Mouse (Mus musculus): Measurements from ENCODE around the gene Mepe. TPM values are rescaled to one million over a fixed set of nuclear protein-coding genes. Genes with fewer than 3 reads are reported as not detected.

The Mepe gene
- polyA plus RNA-seq, 1 experiment from 2014 or later = not detected

DNA sequence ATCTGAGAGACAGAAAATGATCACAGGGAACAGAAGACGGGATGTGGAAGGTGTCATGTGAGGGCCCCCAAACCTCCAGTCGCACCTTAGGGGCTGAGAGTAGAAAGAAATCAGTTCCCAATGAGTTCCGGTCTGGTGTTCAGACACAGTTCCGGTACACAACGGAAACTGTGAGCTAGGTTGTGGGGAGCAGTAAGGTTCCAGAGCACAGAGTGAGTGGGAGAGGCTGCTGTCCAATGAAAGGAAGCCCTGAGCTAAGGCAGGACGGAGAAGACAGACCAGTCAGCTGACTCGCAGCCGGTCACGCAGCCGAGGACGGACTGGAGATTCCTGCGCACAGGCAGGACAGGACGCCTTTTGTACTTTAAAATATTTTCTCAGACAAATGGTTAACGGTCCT, 9.4 kb downstream of the Mepe start:
- no peak for ATAC-seq
- H3K27me3 ChIP-seq = no peaks in the 10 kb centered on the region
- H3K9me3 ChIP-seq = no peaks in the 10 kb centered on the region
- no peak overlapping the region for H3K27ac ChIP-seq
- H3K36me3 ChIP-seq = no peaks in the 10 kb centered on the region
- H3K9ac ChIP-seq (replicated peaks) = no peak overlapping the region
- H3K4me2 ChIP-seq (replicated peaks) = no peak overlapping the region
- 87% methylated on average over 14 of the region's 14 CpGs for WGBS
- H3K4me1 ChIP-seq (replicated peaks) = no peaks in the 10 kb centered on the region
- no peak overlapping the region for H3K4me3 ChIP-seq (replicated peaks)

DNA sequence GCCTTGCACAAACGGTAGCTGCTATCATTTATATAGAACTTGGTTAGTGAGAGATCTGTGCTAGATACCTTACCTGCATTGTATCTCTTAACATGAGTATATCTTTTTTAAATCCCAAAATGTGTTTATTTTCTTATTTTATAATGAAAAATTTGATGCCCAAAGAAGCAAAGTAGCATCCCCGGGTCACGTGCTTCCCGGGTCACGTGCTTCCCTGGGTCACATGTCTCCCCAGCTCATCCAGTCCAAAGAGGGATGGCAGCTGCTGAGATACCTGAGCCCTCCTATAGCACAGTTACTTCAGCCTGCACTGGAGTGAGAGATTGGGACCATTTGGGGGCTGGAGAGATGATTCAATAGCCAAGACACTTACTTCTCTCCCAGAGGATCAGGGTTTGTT, 10.8 kb downstream of the Mepe start:
- Histone ChIP-seq H3K9me3 (no peaks in the 10 kb centered on the region), H3K36me3 (no peaks in the 10 kb centered on the region), H3K27ac (no peak overlapping the region), H3K27me3 (no peaks in the 10 kb centered on the region), H3K4me1 (replicated peaks) (0 out of 2 replicates have a peak, but pooled peaks cover 2% of the 10 kb centered on the region), H3K4me2 (replicated peaks) (no peak overlapping the region), H3K9ac (replicated peaks) (no peak overlapping the region), H3K4me3 (replicated peaks) (no peak overlapping the region)
- WGBS = 91% methylated on average over 5 of the region's 5 CpGs
- ATAC-seq = no peak

DNA sequence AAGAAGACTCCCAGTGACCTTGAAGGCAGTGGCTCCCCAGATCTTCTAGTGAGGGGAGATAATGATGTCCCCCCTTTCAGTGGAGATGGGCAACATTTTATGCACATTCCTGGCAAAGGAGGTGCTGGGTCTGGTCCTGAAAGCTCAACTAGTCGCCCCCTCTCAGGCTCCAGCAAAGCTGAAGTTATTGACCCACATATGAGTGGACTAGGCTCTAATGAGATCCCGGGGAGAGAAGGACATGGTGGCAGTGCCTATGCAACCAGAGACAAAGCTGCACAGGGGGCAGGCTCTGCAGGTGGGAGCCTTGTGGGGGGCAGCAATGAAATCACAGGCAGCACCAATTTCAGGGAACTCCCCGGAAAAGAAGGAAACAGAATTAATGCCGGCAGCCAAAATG, 12.4 kb downstream of the Mepe start:
- Histone ChIP-seq H3K27ac (no peak overlapping the region), H3K36me3 (no peaks in the 10 kb centered on the region), H3K9me3 (no peaks in the 10 kb centered on the region), H3K9ac (replicated peaks) (no peak overlapping the region), H3K27me3 (no peaks in the 10 kb centered on the region), H3K4me1 (replicated peaks) (0 out of 2 replicates have a peak, but pooled peaks cover 2% of the 10 kb centered on the region), H3K4me3 (replicated peaks) (no peak overlapping the region), H3K4me2 (replicated peaks) (no peak overlapping the region)
- ATAC-seq = no peak
- WGBS = 80% methylated on average over 4 of the region's 4 CpGs

DNA sequence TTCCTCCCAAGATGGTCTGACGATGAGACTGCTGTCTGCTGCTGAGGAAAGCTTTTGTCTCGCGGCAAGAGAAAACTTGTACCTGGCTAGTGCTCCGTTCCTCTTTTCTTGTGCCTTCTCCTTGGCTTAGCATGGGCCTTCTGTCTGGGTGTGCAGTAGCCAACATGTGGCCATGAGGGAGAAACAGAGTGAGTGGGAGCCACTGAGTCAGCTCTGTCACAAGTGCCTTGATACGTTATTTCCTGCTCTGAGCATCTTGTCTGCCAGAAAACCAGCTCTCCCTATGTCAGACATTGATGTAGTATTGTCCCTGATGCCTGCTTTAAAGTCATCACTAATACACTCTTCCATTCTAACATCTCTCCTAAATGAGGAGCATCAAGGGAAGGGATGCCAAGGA, 13.9 kb downstream of the Mepe start:
- H3K4me3 ChIP-seq (replicated peaks) = no peak overlapping the region
- WGBS = 84% methylated on average over 5 of the region's 5 CpGs

DNA sequence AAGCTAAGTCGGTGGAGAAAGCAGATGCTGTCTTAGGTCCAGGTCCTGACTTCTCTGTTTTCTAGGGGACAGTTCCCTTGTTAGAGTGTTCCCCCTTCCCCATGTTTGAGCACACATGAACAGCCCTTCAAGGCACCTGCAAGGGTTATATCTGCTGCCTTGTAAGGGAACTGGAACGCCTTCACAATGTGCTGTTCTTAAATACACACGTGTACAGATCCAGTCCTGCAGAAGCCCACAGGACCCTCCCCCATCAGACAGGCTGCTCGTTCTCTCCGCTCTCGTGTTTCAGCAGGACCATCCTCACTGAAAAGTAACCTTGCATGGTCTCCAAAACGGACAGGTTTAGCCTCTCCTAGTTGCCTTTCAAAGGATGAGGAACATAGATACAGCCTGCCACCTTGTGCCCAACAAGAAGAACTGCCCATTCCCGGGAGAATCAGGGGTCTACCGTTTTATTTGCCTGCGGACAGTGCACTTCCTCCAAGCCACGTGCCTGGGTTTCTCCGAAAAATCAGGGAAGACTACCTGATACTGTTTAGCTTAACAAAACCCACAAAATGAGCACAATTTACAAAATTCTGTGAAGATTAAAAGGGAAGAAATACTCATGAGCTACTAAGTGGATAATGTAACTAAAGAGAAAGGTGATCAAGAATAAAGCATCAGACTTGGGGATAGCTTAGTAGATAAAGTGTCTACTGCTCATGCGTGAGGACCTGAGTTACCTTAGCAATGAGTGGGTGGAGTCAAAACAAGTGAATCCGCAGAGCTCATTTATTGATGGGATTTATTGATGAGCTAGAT, 14.8 kb downstream of the Mepe start:
- H3K4me3 ChIP-seq (replicated peaks) = no peak overlapping the region
- no peaks in the 10 kb centered on the region for H3K9me3 ChIP-seq
- 25% methylated on average over 14 of the region's 14 CpGs for WGBS
- H3K27ac ChIP-seq = no peak overlapping the region
- peak overlapping the region; percentile 13 for H3K4me2 ChIP-seq (replicated peaks)
- peak; percentile 90 for ATAC-seq
- H3K27me3 ChIP-seq = no peaks in the 10 kb centered on the region
- no peak overlapping the region for H3K9ac ChIP-seq (replicated peaks)
- H3K36me3 ChIP-seq = no peaks in the 10 kb centered on the region
- H3K4me1 ChIP-seq (replicated peaks) = 0 out of 2 replicates have a peak, but pooled peaks cover 2% of the 10 kb centered on the region

More for the DNA sequence above, 13.9 kb downstream of the Mepe start:
- no peak for ATAC-seq
- H3K27ac ChIP-seq = no peak overlapping the region
- H3K9me3 ChIP-seq = no peaks in the 10 kb centered on the region
- 0 out of 2 replicates have a peak, but pooled peaks cover 2% of the 10 kb centered on the region for H3K4me1 ChIP-seq (replicated peaks)
- no peaks in the 10 kb centered on the region for H3K27me3 ChIP-seq
- H3K36me3 ChIP-seq = no peaks in the 10 kb centered on the region
- H3K9ac ChIP-seq (replicated peaks) = no peak overlapping the region
- H3K4me2 ChIP-seq (replicated peaks) = no peak overlapping the region

DNA sequence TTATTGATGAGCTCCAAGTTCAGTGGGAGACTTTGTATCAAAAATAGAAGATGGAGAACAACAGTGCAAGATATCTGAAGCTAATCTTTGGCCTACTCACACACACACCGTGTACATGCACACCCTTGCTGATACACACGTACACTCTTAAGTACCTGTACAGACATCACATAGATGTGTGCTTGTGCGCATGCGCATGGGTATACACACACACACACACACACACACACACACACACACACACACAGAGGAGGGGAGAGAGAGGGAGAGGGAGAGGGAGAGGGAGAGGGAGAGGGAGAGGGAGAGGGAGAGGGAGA, 15.3 kb downstream of the Mepe start:
- ATAC-seq = peak; percentile 51; the same call in 1 of the 2 replicates

DNA sequence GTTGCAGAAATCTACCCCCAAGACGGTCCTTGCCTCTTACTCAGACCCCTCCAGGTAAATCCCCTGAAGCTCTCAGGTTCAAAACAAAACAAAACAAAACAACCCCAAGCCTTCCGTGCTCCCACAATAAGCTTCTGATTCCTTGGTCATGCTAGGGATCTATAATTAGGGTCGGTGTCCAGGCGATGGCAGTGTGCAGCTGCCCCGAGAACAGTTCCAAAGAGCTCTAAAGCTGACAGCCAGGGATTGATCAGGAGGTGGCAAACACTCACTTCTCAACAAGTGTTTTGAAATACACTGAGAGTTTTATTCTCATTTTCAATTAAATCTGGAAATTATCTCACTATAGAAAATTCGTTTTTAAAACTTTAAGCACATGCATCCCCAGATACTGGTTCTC, 17.8 kb downstream of the Mepe start:
- Histone ChIP-seq H3K36me3 (no peaks in the 10 kb centered on the region), H3K9me3 (no peaks in the 10 kb centered on the region), H3K27ac (no peak overlapping the region), H3K9ac (replicated peaks) (no peak overlapping the region), H3K27me3 (no peaks in the 10 kb centered on the region), H3K4me3 (replicated peaks) (no peak overlapping the region), H3K4me1 (replicated peaks) (0 out of 2 replicates have a peak, but pooled peaks cover 2% of the 10 kb centered on the region), H3K4me2 (replicated peaks) (no peak overlapping the region)
- no peak for ATAC-seq
- 36% methylated on average over 6 of the region's 6 CpGs for WGBS

More for the DNA sequence above, 15.3 kb downstream of the Mepe start:
- H3K4me1 ChIP-seq (replicated peaks) = 0 out of 2 replicates have a peak, but pooled peaks cover 2% of the 10 kb centered on the region
- H3K4me2 ChIP-seq (replicated peaks) = no peak overlapping the region
- 84% methylated on average over 3 of the region's 4 CpGs for WGBS
- H3K4me3 ChIP-seq (replicated peaks) = no peak overlapping the region
- H3K27ac ChIP-seq = no peak overlapping the region
- no peak overlapping the region for H3K9ac ChIP-seq (replicated peaks)
- H3K36me3 ChIP-seq = no peaks in the 10 kb centered on the region
- H3K27me3 ChIP-seq = no peaks in the 10 kb centered on the region
- no peaks in the 10 kb centered on the region for H3K9me3 ChIP-seq

DNA sequence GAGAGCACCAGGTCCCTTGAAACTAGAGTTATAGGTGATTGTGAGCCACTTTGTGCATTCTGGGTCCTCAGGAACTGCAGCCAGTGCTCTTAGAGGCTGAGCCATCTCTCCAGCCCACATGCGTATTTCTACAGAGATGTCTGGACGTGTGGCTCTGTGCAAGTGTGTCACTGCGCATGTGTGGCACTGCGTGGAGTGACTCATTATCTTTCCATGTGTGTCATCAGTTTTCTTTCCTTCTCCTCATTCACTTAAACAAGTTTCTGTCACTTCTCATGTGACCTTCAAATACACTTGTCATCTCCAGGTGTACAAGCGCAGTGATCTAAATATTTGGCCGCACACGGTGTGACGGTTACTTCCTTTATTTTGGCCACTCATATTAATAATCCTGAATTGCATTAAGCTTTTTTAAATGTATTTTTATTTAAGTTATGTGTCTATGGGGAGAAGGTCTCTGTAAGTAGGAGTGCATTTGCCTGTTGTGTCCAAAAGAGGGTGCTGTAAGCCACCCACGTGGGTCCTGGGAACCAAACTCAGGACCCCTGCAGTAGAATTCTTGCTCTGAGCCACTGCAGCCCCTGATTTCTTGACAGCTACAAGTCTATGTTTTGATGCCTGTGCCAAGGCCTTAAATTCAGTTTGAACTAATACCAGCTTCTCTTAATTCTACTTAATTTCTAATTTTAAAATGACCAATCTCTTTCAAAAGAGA, 19.6 kb downstream of the Mepe start:
- Histone ChIP-seq H3K27ac (no peak overlapping the region), H3K36me3 (no peaks in the 10 kb centered on the region), H3K9me3 (no peaks in the 10 kb centered on the region), H3K4me3 (replicated peaks) (no peak overlapping the region), H3K4me1 (replicated peaks) (0 out of 2 replicates have a peak, but pooled peaks cover 2% of the 10 kb centered on the region), H3K4me2 (replicated peaks) (no peak overlapping the region), H3K9ac (replicated peaks) (no peak overlapping the region), H3K27me3 (no peaks in the 10 kb centered on the region)
- no peak for ATAC-seq
- 74% methylated on average over 9 of the region's 9 CpGs for WGBS

DNA sequence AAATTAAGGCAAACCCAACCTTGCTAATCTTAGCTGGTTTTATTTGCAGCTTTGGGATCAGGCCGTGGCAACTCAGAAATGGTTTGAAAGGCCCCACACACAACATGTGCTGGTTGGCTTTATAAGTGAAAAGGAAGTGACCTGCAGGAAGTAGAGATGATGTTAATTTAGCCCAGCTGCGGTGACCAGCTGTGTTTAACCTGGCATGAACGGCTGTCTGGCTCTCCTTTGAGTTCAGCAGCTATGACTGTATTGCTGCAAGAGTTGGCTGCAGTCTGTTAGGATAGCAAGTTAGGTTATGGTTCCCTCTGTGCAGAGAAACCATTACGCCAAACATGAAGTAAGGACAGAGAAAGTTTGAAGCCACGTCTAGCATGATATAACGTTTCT, 20.1 kb downstream of the Mepe start:
- no peaks in the 10 kb centered on the region for H3K4me1 ChIP-seq (replicated peaks)
- H3K27ac ChIP-seq = no peak overlapping the region
- WGBS = 84% methylated on average over 6 of the region's 6 CpGs
- H3K4me2 ChIP-seq (replicated peaks) = no peak overlapping the region
- no peaks in the 10 kb centered on the region for H3K9me3 ChIP-seq
- no peak overlapping the region for H3K4me3 ChIP-seq (replicated peaks)
- H3K27me3 ChIP-seq = no peaks in the 10 kb centered on the region
- no peak overlapping the region for H3K9ac ChIP-seq (replicated peaks)
- no peak for ATAC-seq
- no peaks in the 10 kb centered on the region for H3K36me3 ChIP-seq

DNA sequence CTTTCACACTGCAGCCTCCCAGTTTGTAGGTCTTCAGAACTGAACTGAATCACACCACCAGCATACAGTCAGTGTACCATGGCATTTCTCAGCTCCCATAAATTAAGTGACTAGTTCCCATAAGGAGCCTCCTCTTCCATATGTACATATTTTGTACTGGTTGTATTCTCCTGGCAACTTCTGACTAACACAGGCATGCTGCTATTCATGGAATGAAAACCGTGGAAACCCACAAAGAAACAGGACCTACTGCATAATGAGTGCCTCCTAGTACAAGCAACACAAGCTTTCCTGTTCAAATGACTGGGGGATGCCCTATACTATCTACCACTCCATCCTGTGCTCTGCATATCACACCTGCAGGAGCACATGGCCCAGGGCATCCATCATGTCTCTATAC, 25.9 kb downstream of the Mepe start:
- WGBS = 61% methylated on average over 1 of the region's 1 CpGs
- no peak for ATAC-seq
- no peaks in the 10 kb centered on the region for H3K27me3 ChIP-seq

DNA sequence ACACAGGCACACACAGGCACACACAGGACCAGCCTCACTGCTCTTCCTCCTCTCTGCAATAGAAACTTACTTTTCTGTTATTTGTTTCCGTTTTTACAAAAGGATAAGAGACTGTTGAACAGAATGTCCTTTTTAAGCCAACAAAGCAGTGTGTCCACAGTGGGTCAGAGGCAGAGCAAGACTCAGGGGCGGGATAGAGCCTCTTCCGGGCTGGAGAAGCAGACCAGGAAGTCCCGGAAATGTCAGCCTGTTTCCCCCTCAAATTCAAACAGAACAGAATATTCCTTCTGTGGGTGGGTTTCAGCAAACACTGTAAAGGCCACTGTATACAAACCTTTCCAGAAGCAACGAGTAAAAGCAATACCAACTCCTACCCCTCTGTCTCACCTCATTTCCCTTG, 26.7 kb downstream of the Mepe start:
- WGBS = 78% methylated on average over 5 of the region's 5 CpGs
- Histone ChIP-seq H3K4me2 (replicated peaks) (no peak overlapping the region), H3K27me3 (no peaks in the 10 kb centered on the region), H3K27ac (no peak overlapping the region), H3K4me3 (replicated peaks) (no peak overlapping the region), H3K9ac (replicated peaks) (no peak overlapping the region), H3K36me3 (no peaks in the 10 kb centered on the region), H3K4me1 (replicated peaks) (no peaks in the 10 kb centered on the region), H3K9me3 (no peaks in the 10 kb centered on the region)
- ATAC-seq = no peak

More for the DNA sequence above, 25.9 kb downstream of the Mepe start:
- Histone ChIP-seq H3K4me1 (replicated peaks) (no peaks in the 10 kb centered on the region), H3K4me2 (replicated peaks) (no peak overlapping the region), H3K27ac (no peak overlapping the region), H3K9me3 (no peaks in the 10 kb centered on the region), H3K36me3 (no peaks in the 10 kb centered on the region), H3K4me3 (replicated peaks) (no peak overlapping the region), H3K9ac (replicated peaks) (no peak overlapping the region)

DNA sequence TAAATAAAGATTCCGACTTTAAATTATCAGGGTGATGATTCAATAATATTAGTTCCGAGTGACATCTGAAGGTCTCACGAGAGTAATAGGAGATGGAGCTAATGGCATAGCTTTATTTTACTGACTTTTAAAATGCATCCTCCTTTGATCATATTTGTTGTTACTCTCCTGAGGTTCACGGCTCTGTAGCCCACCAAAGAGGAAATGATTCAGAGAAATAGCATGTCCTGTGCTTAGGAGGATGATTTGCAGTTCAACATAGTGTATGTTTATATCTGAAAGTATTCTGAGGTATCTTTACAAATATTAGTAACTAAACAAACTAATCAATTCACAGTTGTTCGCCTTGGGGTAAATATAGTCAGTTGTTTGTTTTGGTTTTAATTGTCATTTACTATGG, 32.4 kb downstream of the Mepe start:
- Histone ChIP-seq H3K27me3 (no peaks in the 10 kb centered on the region), H3K27ac (no peak overlapping the region), H3K36me3 (no peaks in the 10 kb centered on the region), H3K4me1 (replicated peaks) (no peaks in the 10 kb centered on the region), H3K4me3 (replicated peaks) (no peak overlapping the region), H3K9ac (replicated peaks) (no peak overlapping the region), H3K9me3 (no peaks in the 10 kb centered on the region), H3K4me2 (replicated peaks) (no peak overlapping the region)
- WGBS = 88% methylated on average over 5 of the region's 5 CpGs
- ATAC-seq = no peak
